Mouse (Mus musculus) C2C12 (cell line): ENCODE measurements around the gene H2afj.

Experiments used
- CEBPB ChIP-seq: IDR thresholded peaks from one replicate; pipeline ENCODE4 v1.6.1; 2011; ENCODE audit warnings: low read depth, mild to moderate bottlenecking, control low read depth, moderate library complexity
- CTCF ChIP-seq: IDR thresholded peaks from one replicate; pipeline ENCODE4 v1.5.1; 2011; ENCODE audit not compliant: control insufficient read depth, insufficient read depth, insufficient read length
- MAX ChIP-seq: IDR thresholded peaks from one replicate; pipeline ENCODE4 v1.6.1; 2011; ENCODE audit warnings: mild to moderate bottlenecking, control low read depth
- MYOD1 ChIP-seq: IDR thresholded peaks from one replicate; pipeline ENCODE4 v1.6.1; 2011; ENCODE audit warnings: low read depth; ENCODE audit not compliant: control insufficient read depth, insufficient read length
- MYOG ChIP-seq: IDR thresholded peaks from one replicate; pipeline ENCODE4 v1.6.1; 2011; ENCODE audit not compliant: control insufficient read depth, insufficient read length; ENCODE audit errors: extremely low read depth
- USF1 ChIP-seq: IDR thresholded peaks from one replicate; pipeline ENCODE4 v1.6.1; 2011; ENCODE audit warnings: low read depth, mild to moderate bottlenecking, control low read depth, moderate library complexity

DNA sequence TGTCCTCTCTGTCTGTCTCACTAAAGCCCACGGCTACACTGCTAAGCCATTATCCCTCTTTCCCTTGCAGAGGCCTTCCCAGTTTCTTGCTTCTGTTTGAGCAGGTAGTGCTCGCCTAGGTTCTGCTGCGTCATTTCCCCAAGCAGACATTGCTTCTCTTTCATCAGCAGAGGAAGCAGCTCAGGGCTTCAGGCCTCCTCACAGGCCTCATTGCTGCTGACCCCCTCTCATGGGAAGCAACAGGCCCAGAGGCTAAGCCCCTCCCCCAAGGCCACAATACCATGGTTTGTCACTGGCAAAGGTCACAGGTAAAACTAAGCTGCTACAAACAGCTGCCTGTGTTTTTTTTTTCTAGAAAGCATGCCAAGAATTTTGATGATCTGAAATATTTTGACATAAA lies 44.7 kb downstream of the H2afj start:
- TF ChIP-seq CTCF (no peak), MAX (no peak), USF1 (no peak), MYOG (no peak), MYOD1 (no peak), CEBPB (no peak)
